Mouse (Mus musculus): ENCODE measurements around the gene Ppp1r16b. TPM values are rescaled to one million over a fixed set of nuclear protein-coding genes. Genes with fewer than 3 reads are reported as not detected.

The Ppp1r16b gene
- polyA plus RNA-seq, 1 experiment from 2014 or later: 3.2 TPM

DNA sequence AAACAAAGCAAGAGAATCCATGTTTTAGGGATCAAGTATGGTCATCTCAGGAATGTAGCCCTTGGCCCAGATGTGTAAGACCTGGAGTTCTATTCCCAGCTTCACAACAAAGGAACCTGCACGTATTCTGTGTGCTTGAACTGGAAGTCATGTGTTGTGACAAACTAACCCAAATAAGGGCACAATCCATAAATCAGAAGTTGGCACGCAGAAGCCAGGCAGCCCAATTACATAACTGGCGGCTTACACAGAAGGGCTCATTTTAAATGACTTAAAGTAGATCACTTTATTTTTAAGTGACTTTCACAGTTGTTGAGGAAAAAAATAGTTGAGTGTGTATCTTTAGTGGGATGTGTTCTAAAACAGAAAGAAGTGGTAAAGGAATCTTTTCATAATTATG lies 21.4 kb upstream of the Ppp1r16b start:
- Histone ChIP-seq H3K9me3 (no peaks in the 10 kb centered on the region), H3K36me3 (peaks cover 23% of the 10 kb centered on the region), H3K27me3 (no peaks in the 10 kb centered on the region), H3K9ac (no peak overlapping the region), H3K4me1 (no peaks in the 10 kb centered on the region), H3K4me3 (no peak overlapping the region), H3K27ac (no peak overlapping the region), H3K4me2 (no peak overlapping the region)
- no peak for ATAC-seq (ENCODE audit: insufficient number of reproducible peaks, insufficient read depth, low FRiP score, low TSS enrichment, low read depth)
- 80% methylated on average over 3 of the region's 3 CpGs for WGBS

DNA sequence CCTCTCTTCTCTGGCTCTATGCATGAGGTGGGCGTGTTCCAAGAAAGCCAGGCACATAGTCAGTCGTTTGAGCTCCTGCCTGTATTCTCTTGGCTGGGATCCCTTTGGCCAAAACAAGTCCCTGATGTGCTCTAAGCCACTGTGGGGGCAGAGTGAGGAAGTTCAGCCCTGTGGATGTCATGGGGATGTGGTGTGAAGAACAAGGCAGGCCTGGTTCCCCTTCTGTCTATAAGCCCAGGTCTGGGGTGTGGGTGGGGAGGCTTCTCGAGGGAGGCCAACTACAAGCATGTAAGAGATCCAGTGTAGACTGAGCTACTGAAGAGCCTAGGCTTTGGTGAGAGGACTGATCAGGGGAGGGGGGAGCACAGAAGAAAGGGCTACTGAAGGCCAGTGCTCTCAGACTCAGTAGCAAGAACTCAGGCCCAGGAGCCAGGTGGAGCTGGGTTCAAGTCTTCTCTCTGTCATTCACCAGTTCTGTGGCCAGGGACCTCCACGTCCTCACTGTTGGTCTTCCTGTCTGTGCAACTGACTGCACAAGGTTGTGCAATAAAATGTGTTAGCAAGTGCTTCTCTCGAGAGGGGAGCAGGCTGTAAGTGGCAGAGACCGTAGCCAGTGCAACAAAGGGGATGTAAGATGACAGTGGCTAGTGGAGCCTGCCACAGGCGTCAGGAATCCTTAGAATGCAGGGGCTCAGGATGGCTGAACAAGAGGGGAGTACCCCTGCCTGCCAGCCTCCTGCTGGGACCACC lies 13.9 kb upstream of the Ppp1r16b start:
- no peaks in the 10 kb centered on the region for H3K27me3 ChIP-seq
- no peak overlapping the region for H3K4me2 ChIP-seq
- no peak overlapping the region for H3K27ac ChIP-seq
- 66% methylated on average over 7 of the region's 7 CpGs for WGBS
- no peaks in the 10 kb centered on the region for H3K4me1 ChIP-seq
- no peak overlapping the region for H3K4me3 ChIP-seq
- no peak for ATAC-seq (ENCODE audit: insufficient number of reproducible peaks, insufficient read depth, low FRiP score, low TSS enrichment, low read depth)
- H3K9me3 ChIP-seq: no peaks in the 10 kb centered on the region
- H3K36me3 ChIP-seq: no peaks in the 10 kb centered on the region
- H3K9ac ChIP-seq: no peak overlapping the region

DNA sequence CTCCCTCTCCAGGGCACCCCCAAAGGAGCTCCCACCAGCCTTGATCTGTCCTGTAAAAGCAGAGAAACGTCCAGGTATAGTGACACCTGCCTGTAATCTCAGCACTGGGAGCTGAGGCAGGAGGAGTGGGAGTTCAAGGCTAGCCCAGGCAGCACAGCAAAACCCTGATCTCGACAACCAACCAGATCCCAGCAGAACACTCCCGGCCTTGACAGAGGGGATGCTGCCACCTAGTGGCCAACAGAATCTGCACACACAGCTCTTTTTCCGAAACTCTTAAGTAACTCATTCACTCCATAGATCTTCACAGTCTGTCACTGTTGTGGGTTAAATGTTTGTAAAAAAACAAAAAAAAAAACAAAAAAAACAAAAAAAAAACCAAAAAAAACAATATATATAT lies 12.2 kb upstream of the Ppp1r16b start:
- WGBS: 7% methylated on average over 4 of the region's 4 CpGs
- Histone ChIP-seq H3K9ac (no peak overlapping the region), H3K27ac (no peak overlapping the region), H3K4me1 (no peaks in the 10 kb centered on the region), H3K27me3 (no peaks in the 10 kb centered on the region), H3K4me3 (no peak overlapping the region), H3K36me3 (no peaks in the 10 kb centered on the region), H3K4me2 (no peak overlapping the region), H3K9me3 (no peaks in the 10 kb centered on the region)
- no peak for ATAC-seq (ENCODE audit: insufficient number of reproducible peaks, insufficient read depth, low FRiP score, low TSS enrichment, low read depth)

DNA sequence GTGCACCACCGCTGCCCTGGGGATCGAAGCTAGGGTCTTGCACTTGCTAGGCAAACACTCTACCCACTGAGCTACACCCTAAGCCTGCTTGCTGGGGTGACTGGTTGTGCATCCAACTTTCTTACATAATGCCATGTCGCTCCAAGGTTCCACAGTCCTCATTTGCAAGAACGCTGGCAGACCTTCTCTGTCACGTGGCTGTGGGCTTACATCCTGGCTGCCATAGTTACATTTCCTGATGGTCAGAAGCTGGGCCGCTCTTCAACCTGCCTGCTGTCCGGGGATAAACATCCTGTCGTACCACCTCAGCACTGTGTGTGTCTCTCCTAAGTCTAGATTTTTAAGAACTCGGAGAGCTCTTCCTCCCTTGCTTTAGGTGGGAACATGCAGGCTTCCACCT lies 10.5 kb upstream of the Ppp1r16b start:
- Histone ChIP-seq H3K27me3 (no peaks in the 10 kb centered on the region), H3K9me3 (no peaks in the 10 kb centered on the region), H3K9ac (no peak overlapping the region), H3K36me3 (no peaks in the 10 kb centered on the region), H3K4me1 (peaks cover 7% of the 10 kb centered on the region), H3K4me2 (no peak overlapping the region), H3K4me3 (no peak overlapping the region), H3K27ac (no peak overlapping the region)
- WGBS: 84% methylated on average over 9 of the region's 9 CpGs
- ATAC-seq (ENCODE audit: insufficient number of reproducible peaks, insufficient read depth, low FRiP score, low TSS enrichment, low read depth): no peak

DNA sequence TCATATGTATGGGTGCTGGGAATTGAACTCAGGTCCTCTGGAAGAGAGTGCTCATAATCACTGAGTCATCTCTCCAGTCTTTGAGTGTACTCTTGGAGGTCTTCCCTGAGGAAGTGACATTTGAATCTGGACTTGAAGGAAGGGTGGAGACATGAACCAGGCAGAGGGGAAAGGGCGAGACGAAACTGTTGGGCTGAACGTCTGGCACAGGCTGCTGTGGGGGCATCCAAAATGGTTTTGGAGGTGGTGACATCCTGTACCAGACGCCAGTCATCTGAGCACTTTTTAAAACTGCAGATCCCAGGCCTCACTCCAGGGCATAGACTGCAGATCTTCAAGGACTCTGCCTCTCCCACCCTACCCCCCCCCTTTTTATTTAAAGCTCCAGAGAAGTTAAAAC lies 9.4 kb upstream of the Ppp1r16b start:
- Histone ChIP-seq H3K4me3 (no peak overlapping the region), H3K27ac (no peak overlapping the region), H3K36me3 (no peaks in the 10 kb centered on the region), H3K4me1 (peaks cover 7% of the 10 kb centered on the region), H3K27me3 (no peaks in the 10 kb centered on the region), H3K9me3 (no peaks in the 10 kb centered on the region), H3K4me2 (no peak overlapping the region), H3K9ac (no peak overlapping the region)
- 65% methylated on average over 4 of the region's 4 CpGs for WGBS
- ATAC-seq (ENCODE audit: insufficient number of reproducible peaks, insufficient read depth, low FRiP score, low TSS enrichment, low read depth): no peak

DNA sequence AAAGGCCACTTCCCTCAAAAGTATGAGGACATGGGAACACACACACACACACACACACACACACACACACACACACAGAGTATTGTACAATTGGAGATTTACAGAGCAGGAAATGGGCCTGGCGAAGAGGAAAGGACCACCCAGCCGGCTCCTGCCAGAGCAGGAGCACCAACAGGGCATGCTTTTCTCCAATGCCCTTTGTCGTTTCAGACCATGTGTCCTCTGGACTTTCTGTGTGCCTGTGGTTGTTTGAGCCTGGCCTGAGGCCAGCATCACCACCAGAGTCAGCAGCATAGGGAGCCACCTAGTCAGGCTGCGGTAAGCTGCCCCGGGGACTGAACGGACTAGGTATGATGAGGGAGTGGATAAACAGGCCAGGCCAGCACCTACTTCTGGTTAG lies 6.4 kb upstream of the Ppp1r16b start:
- Histone ChIP-seq H3K27ac (0 out of 2 replicates have a peak overlapping the region, but pooled peaks have one; percentile 48), H3K9me3 (no peaks in the 10 kb centered on the region), H3K4me1 (peaks cover 7% of the 10 kb centered on the region), H3K4me2 (no peak overlapping the region), H3K4me3 (no peak overlapping the region), H3K36me3 (no peaks in the 10 kb centered on the region), H3K27me3 (no peaks in the 10 kb centered on the region), H3K9ac (no peak overlapping the region)
- no peak for ATAC-seq (ENCODE audit: insufficient number of reproducible peaks, insufficient read depth, low FRiP score, low TSS enrichment, low read depth)
- WGBS: 28% methylated on average over 6 of the region's 6 CpGs

DNA sequence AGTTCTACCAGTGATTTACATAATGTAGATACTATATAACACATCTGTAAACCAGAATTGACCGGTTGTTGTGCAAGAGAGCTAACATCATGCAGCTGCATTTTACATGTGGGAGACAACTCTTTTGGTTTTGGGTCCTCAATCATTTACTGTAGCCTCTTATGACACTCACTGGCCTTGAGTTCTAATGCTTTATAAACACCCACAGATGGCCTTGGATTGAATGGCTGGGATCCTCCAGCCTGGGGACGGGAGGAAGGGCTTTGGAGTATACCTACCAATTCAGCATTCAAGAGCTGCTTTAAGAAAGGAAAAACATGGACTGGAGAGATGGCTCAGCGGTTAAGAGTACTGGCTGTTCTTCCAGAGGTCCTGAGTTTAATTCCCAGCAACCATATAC lies 5.9 kb upstream of the Ppp1r16b start:
- ATAC-seq (ENCODE audit: insufficient number of reproducible peaks, insufficient read depth, low FRiP score, low TSS enrichment, low read depth): no peak
- peaks cover 7% of the 10 kb centered on the region for H3K4me1 ChIP-seq
- no peak overlapping the region for H3K4me3 ChIP-seq
- 70% methylated on average over 3 of the region's 3 CpGs for WGBS
- no peaks in the 10 kb centered on the region for H3K9me3 ChIP-seq
- no peak overlapping the region for H3K9ac ChIP-seq
- H3K27me3 ChIP-seq: no peaks in the 10 kb centered on the region
- no peak overlapping the region for H3K4me2 ChIP-seq
- peak overlapping the region; percentile 48; the same call in 1 of the 2 replicates for H3K27ac ChIP-seq
- H3K36me3 ChIP-seq: no peaks in the 10 kb centered on the region

DNA sequence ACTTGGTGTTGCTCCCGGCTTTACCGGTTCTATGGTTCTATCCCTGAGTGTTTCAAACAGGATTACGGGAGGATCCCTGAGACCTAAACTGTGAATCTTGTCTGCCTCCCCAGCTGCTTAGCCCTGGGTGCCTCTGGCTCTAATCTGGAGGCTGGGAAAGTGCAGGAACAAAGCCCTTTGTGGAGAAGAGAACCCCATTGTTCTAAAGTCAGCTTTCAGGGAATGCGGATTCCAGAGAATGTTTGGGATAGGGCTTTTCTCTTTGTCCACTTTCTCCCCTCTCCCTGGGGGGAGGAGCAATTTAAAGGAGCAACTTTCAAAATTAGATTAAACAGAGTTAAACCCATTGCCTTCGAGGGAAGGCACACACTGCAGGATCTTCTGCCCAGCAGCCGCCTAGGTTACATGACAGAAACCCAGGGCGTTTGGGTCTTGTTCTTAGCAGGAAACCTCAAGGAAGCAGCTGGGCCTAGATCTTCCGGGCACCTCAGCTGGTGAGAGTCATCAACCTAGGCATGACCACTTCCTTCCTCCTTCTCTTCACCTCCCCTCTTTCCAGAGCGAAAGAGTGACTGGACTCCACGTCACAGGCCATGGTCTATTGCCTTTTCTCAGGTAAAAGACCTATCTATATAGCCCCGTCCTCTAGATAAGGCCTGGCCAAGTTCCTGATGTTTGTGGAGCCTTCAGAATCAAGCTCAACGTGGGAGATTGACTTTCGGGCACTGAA lies 1.0 kb downstream of the Ppp1r16b start:
- no peak for ATAC-seq (ENCODE audit: insufficient number of reproducible peaks, insufficient read depth, low FRiP score, low TSS enrichment, low read depth)
- no peak overlapping the region for H3K9ac ChIP-seq
- H3K27me3 ChIP-seq: peaks cover 67% of the 10 kb centered on the region
- H3K27ac ChIP-seq: no peak overlapping the region
- H3K9me3 ChIP-seq: no peaks in the 10 kb centered on the region
- WGBS: 28% methylated on average over 13 of the region's 13 CpGs
- no peaks in the 10 kb centered on the region for H3K36me3 ChIP-seq
- H3K4me2 ChIP-seq: peak overlapping the region; percentile 99; the same call in 1 of the 2 replicates
- H3K4me1 ChIP-seq: peaks cover 26% of the 10 kb centered on the region
- H3K4me3 ChIP-seq: no peak overlapping the region; the same call in 1 of the 2 replicates

DNA sequence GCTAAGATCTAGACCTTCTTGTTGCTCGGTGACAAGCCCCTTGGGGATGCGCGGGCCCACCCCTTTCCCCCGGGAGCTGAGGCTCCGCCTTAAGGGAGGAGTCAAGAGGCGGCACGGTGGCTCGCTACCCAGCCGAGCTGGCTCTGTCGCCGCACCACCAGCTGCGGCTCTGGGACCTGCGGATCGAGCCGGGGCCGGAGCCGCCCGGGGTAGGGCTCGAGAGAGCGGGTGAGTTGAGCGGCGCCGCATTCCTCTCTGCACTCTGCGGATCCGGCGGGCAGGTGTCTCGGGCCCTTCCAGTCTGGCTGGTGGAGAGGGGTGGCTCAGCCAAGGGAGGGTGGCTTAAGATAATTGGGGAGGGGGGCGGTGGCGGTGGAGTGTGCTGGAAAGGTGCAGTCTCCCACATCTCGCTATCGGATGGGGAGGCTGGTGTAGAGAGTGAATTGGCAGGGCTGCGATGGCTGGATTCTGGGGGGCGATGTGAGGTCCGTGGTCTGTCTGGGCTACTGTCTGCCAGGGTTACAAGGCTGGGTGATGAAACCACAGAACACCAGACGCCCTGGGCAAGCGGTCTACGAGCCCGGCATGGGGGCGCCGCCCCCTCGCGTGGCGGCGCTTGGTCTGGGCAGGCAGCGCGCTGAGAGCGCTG lies 1.9 kb downstream of the Ppp1r16b start:
- H3K36me3 ChIP-seq: no peaks in the 10 kb centered on the region
- under 1% methylated on average over 46 of the region's 47 CpGs for WGBS
- peaks cover 26% of the 10 kb centered on the region for H3K4me1 ChIP-seq
- H3K9me3 ChIP-seq: no peaks in the 10 kb centered on the region
- peak overlapping the region; percentile 99 for H3K4me2 ChIP-seq
- no peak overlapping the region for H3K27ac ChIP-seq
- H3K27me3 ChIP-seq: peaks cover 68% of the 10 kb centered on the region
- peak; percentile 48; the same call in 1 of the 2 replicates for ATAC-seq (ENCODE audit: insufficient number of reproducible peaks, insufficient read depth, low FRiP score, low TSS enrichment, low read depth)
- peak overlapping the region; percentile 54 for H3K4me3 ChIP-seq
- peak overlapping the region; percentile 66 for H3K9ac ChIP-seq

DNA sequence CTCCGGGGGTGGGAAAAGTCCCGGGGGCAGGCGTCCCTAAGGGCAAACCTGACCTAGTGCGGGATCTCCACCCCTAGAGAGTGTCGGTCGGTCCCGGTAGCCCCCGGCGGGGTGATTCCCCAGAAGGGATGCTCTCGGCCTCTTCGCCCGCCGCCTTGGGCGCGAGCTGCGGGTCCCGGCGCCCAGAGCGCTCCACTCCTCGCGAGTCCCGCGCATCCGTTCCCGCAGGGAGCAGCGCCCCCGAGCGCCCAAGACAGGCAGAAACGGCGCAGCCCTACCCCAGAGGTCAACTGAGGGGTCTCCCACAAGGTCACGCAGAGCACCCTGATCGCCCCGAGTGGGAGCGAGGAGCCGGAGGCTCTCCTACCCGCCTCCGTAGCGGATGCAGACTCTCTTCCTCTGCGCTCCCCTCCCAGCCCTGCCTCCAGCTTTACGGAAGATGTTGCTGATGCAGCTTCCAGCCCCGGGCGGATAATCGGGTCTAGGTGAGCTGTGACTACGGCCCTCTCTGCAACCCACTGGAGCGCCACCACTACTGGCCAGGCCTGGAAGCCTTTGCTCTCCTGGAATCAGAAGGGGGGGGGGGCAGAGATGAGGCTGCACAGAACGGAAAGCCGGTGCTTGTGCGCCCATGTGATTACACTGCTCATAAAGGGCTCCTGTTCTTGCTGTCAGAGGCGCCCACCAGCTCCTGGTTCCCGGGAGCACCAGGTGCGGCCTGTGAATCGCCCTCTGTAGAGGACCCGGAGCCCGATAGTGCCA lies 2.7 kb downstream of the Ppp1r16b start:
- Histone ChIP-seq H3K4me1 (peaks cover 31% of the 10 kb centered on the region), H3K27ac (no peak overlapping the region)
- peak; percentile 32; the same call in 1 of the 2 replicates for ATAC-seq (ENCODE audit: insufficient number of reproducible peaks, insufficient read depth, low FRiP score, low TSS enrichment, low read depth)

DNA sequence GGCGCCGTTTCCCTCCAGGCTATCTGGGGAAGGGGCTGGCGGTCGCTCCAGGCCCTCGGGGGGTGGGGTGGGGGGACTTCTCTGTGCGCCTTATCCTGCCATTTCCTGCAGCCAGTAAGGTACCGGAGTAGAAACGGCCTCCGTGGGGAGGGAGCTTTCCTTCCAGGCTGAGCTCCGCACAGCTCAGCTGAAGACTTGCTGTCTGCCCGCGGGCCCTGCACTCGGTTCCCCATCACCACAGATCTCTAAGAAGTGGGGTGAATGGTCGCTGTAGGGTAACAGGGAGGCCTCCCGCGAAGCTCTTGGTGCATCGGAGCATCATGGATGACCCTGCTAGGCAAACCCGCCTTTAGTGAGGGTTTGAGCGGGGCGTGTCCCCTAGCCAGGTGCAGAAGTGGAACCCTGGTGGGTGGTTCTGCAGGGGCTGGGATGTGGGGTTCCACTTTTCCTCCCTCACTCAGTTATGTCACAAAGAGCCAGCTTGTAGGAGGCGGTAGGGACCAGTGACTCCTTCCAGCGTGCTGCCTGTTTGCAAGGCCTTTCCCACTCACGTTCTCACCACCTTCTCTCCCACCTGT lies 3.3 kb downstream of the Ppp1r16b start:
- peak overlapping the region; percentile 66 for H3K9ac ChIP-seq
- peak overlapping the region; percentile 54 for H3K4me3 ChIP-seq
- no peaks in the 10 kb centered on the region for H3K36me3 ChIP-seq
- 10% methylated on average over 23 of the region's 23 CpGs for WGBS
- no peaks in the 10 kb centered on the region for H3K9me3 ChIP-seq
- peaks cover 71% of the 10 kb centered on the region for H3K27me3 ChIP-seq
- no peak for ATAC-seq (ENCODE audit: insufficient number of reproducible peaks, insufficient read depth, low FRiP score, low TSS enrichment, low read depth)
- peaks cover 37% of the 10 kb centered on the region for H3K4me1 ChIP-seq
- peak overlapping the region; percentile 99 for H3K4me2 ChIP-seq
- no peak overlapping the region for H3K27ac ChIP-seq

More for the DNA sequence above, 2.7 kb downstream of the Ppp1r16b start:
- WGBS: under 1% methylated on average over 54 of the region's 54 CpGs
- Histone ChIP-seq H3K36me3 (no peaks in the 10 kb centered on the region), H3K9ac (peak overlapping the region; percentile 66), H3K27me3 (peaks cover 71% of the 10 kb centered on the region), H3K9me3 (no peaks in the 10 kb centered on the region), H3K4me3 (peak overlapping the region; percentile 54), H3K4me2 (peak overlapping the region; percentile 99)

Measured in embryonic facial prominence, embryonic 13.5 days (tissue).